Mouse (Mus musculus): Measurements from ENCODE around the gene Klhdc1. TPM values are rescaled to one million over a fixed set of nuclear protein-coding genes. Genes with fewer than 3 reads are reported as not detected.

The Klhdc1 gene
- total and polyA plus RNA-seq, 3 experiments = 0.23 to 1.1 TPM; not detected in 1

- no peak for TF ChIP-seq HCFC1 (IDR thresholded peaks at IDR 0.05; ENCODE audit: low read depth, low read length)
- no peak for TF ChIP-seq TCF12 (IDR thresholded peaks at IDR 0.05; ENCODE audit: low read depth, low read length)
- Histone ChIP-seq H3K36me3 (ENCODE audit: control insufficient read depth in 1 of 2, insufficient read depth in 2 of 2, low read length in 2 of 2) (peaks cover 0 to 13% of the 10 kb centered on the region in 2 experiments; a peak in 2 of 4 replicates), H3K27me3 (ENCODE audit: control insufficient read depth in 1 of 2, insufficient read depth in 2 of 2, low read length in 2 of 2) (no peaks in the 10 kb centered on the region), H3K9ac (ENCODE audit: control insufficient read depth, low read depth, low read length, poor library complexity, severe bottlenecking) (no peak overlapping the region), H3K79me2 (ENCODE audit: control insufficient read depth, insufficient read depth, low read length, poor library complexity) (peaks cover 12% of the 10 kb centered on the region), H3K9me3 (replicated peaks; ENCODE audit: insufficient read depth, low read length) (no peaks in the 10 kb centered on the region), H3K4me1 (ENCODE audit: control insufficient read depth in 1 of 2, insufficient read depth in 2 of 2, low read length in 2 of 2) (peaks cover 6 to 20% of the 10 kb centered on the region in 2 experiments), H3K27ac (ENCODE audit: control insufficient read depth, low read depth, low read length) (no peak overlapping the region), H3K4me3 (ENCODE audit: control insufficient read depth in 1 of 2, insufficient read depth in 1 of 2, low read depth in 2 of 2, low read length in 2 of 2) (no peak overlapping the region)
- DNase-seq (ENCODE audit: low read depth, low spot score) = no peak
These were observed 51.4 kb downstream of the Klhdc1 start for GRCm38 (mm10) chr12:69292401-69292800.

GRCm38 (mm10) chr12:69293815-69294214 is 52.8 kb downstream of the Klhdc1 start:
- Histone ChIP-seq H3K27ac (ENCODE audit: control insufficient read depth, low read depth, low read length) (peak overlapping the region; percentile 31; the same call in 1 of the 2 replicates), H3K9me3 (replicated peaks; ENCODE audit: insufficient read depth, low read length) (no peaks in the 10 kb centered on the region), H3K79me2 (ENCODE audit: control insufficient read depth, insufficient read depth, low read length, poor library complexity) (peaks cover 16% of the 10 kb centered on the region), H3K27me3 (ENCODE audit: control insufficient read depth in 1 of 2, insufficient read depth in 2 of 2, low read length in 2 of 2) (no peaks in the 10 kb centered on the region), H3K36me3 (ENCODE audit: control insufficient read depth in 1 of 2, insufficient read depth in 2 of 2, low read length in 2 of 2) (peaks cover 0 to 17% of the 10 kb centered on the region in 2 experiments; a peak in 2 of 4 replicates), H3K4me3 (ENCODE audit: control insufficient read depth in 1 of 2, insufficient read depth in 1 of 2, low read depth in 2 of 2, low read length in 2 of 2) (no peak overlapping the region), H3K9ac (ENCODE audit: control insufficient read depth, low read depth, low read length, poor library complexity, severe bottlenecking) (no peak overlapping the region), H3K4me1 (ENCODE audit: control insufficient read depth in 1 of 2, insufficient read depth in 2 of 2, low read length in 2 of 2) (peaks cover 10 to 25% of the 10 kb centered on the region in 2 experiments)
- no peak for TF ChIP-seq KAT2A (conservative IDR thresholded peaks at IDR 0.05; ENCODE audit: low read depth, low read length)
- TF ChIP-seq GABPA (IDR thresholded peaks at IDR 0.05; ENCODE audit: low read depth, low read length) = no peak
- peak; percentile 42; the same call in 1 of the 2 replicates for TF ChIP-seq MXI1 (IDR thresholded peaks at IDR 0.05; ENCODE audit: low read depth, low read length)
- no peak for TF ChIP-seq ZMIZ1 (IDR thresholded peaks at IDR 0.05; ENCODE audit: low read depth, low read length)
- TF ChIP-seq UBTF (IDR thresholded peaks at IDR 0.05; ENCODE audit: borderline replicate concordance, insufficient read depth, low read depth, low read length) = no peak
- TF ChIP-seq MAFK (IDR thresholded peaks at IDR 0.05; ENCODE audit: borderline replicate concordance, low read depth, low read length) = no peak
- no peak for TF ChIP-seq POLR2AphosphoS5 (IDR thresholded peaks at IDR 0.05; ENCODE audit: borderline replicate concordance, low read depth, low read length)
- TF ChIP-seq TCF12 (IDR thresholded peaks at IDR 0.05; ENCODE audit: low read depth, low read length) = peak; percentile 78; the same call in 1 of the 2 replicates
- TF ChIP-seq E2F4 (IDR thresholded peaks at IDR 0.05; ENCODE audit: borderline replicate concordance, low read depth, low read length) = no peak
- no peak for TF ChIP-seq NELFE (IDR thresholded peaks at IDR 0.05; ENCODE audit: low read depth, low read length)
- TF ChIP-seq SMC3 (IDR thresholded peaks at IDR 0.05; ENCODE audit: low read depth, low read length) = no peak
- peak; percentile 75 for TF ChIP-seq GATA1 (IDR thresholded peaks at IDR 0.05; ENCODE audit: low read depth, low read length)
- peak; percentile 72 for TF ChIP-seq ZNF384 (IDR thresholded peaks at IDR 0.05; ENCODE audit: low read depth, low read length)
- TF ChIP-seq MYC (IDR thresholded peaks at IDR 0.05; ENCODE audit: low read depth, low read length) = no peak
- TF ChIP-seq BHLHE40 (IDR thresholded peaks at IDR 0.05; ENCODE audit: borderline replicate concordance, low read depth, low read length) = no peak
- no peak for TF ChIP-seq HCFC1 (IDR thresholded peaks at IDR 0.05; ENCODE audit: low read depth, low read length)
- peak; percentile 49 to 79; a peak in 3 of 4 replicates for TF ChIP-seq EP300 (IDR thresholded peaks at IDR 0.05; ENCODE audit: low read depth in 1 of 2, low read length in 2 of 2)
- no peak for TF ChIP-seq CHD2 (IDR thresholded peaks at IDR 0.05; ENCODE audit: low read length)
- peak; percentile 76 for TF ChIP-seq TAL1 (IDR thresholded peaks at IDR 0.05; ENCODE audit: low read length)
- TF ChIP-seq RCOR1 (IDR thresholded peaks at IDR 0.05; ENCODE audit: low read depth, low read length) = peak; percentile 6; the same call in 1 of the 2 replicates
- peak; percentile 74 for DNase-seq (ENCODE audit: low read depth, low spot score)

All from MEL (cell line).